Comparison of ENCODE assay signal across 23 mouse cellular contexts in genomic region chr9:117079471-117079870, GRCm38 (mm10).
DNase-seq lines count a peak whose midpoint lies in the region; ATAC-seq lines count a peak whose summit lies in the region.
"Had no signal": no experiment of that assay in that cellular context is flagged by ENCODE, and none has a peak within 500 bp of the region (broad histone marks: within the 10 kb centered on the region; RNA-seq: fewer than 3 reads in every experiment).

No protein-coding gene starts in this region.

- no peak overlapping the region for H3K27ac ChIP-seq in heart, embryonic 10.5 days
- peak overlapping the region; percentile 22; the same call in 1 of the 2 replicates for H3K27ac ChIP-seq in lung, embryonic 16.5 days (ENCODE audit: low read length)
- H3K27ac ChIP-seq in limb, embryonic 10.5 days = peak overlapping the region; percentile 14; the same call in 1 of the 2 replicates
- peak overlapping the region; percentile 26; the same call in 1 of the 2 replicates for H3K27ac ChIP-seq in limb, embryonic 12.5 days
- H3K27ac ChIP-seq: embryonic facial prominence, embryonic 13.5 days; embryonic facial prominence, embryonic 15.5 days; forebrain, embryonic 10.5 days; forebrain, embryonic 12.5 days had no signal

- WGBS in heart, embryonic 10.5 days = 66% methylated on average over 8 of the region's 8 CpGs
- WGBS in lung, embryonic 16.5 days = 44% methylated on average over 8 of the region's 8 CpGs
- 86% methylated on average over 8 of the region's 8 CpGs for WGBS in limb, embryonic 10.5 days
- 78% methylated on average over 8 of the region's 8 CpGs for WGBS in limb, embryonic 12.5 days

- H3K9ac ChIP-seq in lung, embryonic 16.5 days (ENCODE audit: low read length) = no peak overlapping the region
- no peak overlapping the region for H3K9ac ChIP-seq in limb, embryonic 12.5 days (replicated peaks)
- H3K9ac ChIP-seq: embryonic facial prominence, embryonic 13.5 days; embryonic facial prominence, embryonic 15.5 days; forebrain, embryonic 12.5 days had no signal

- H3K36me3 ChIP-seq in heart, embryonic 10.5 days = peaks cover 5% of the 10 kb centered on the region; the same call in 1 of the 2 replicates
- 0 out of 2 replicates have a peak, but pooled peaks cover 3% of the 10 kb centered on the region for H3K36me3 ChIP-seq in lung, embryonic 16.5 days (ENCODE audit: control insufficient read depth, insufficient read depth, low read length)
- no peaks in the 10 kb centered on the region for H3K36me3 ChIP-seq in limb, embryonic 10.5 days
- H3K36me3 ChIP-seq in limb, embryonic 12.5 days = no peaks in the 10 kb centered on the region
- H3K36me3 ChIP-seq: embryonic facial prominence, embryonic 15.5 days; forebrain, embryonic 10.5 days; forebrain, embryonic 12.5 days had no signal

- no peaks in the 10 kb centered on the region for H3K27me3 ChIP-seq in heart, embryonic 10.5 days (ENCODE audit: insufficient read depth, poor library complexity, severe bottlenecking)
- no peaks in the 10 kb centered on the region for H3K27me3 ChIP-seq in lung, embryonic 16.5 days (ENCODE audit: control insufficient read depth, insufficient read depth, low read depth, low read length)
- H3K27me3 ChIP-seq in limb, embryonic 10.5 days (ENCODE audit: low read depth, poor library complexity, severe bottlenecking) = no peaks in the 10 kb centered on the region
- H3K27me3 ChIP-seq in limb, embryonic 12.5 days = no peaks in the 10 kb centered on the region
- H3K27me3 ChIP-seq: embryonic facial prominence, embryonic 13.5 days; embryonic facial prominence, embryonic 15.5 days; forebrain, embryonic 12.5 days had no signal

- intact Hi-C loops in heart, postnatal 36 days (cut with DNase I) = no loop called here

- ATAC-seq in lung, embryonic 16.5 days (ENCODE audit: low read depth) = no peak
- no peak for ATAC-seq in limb, embryonic 12.5 days (ENCODE audit: insufficient number of reproducible peaks, insufficient read depth, low FRiP score, low TSS enrichment, low read depth)
- ATAC-seq: forebrain, embryonic 14.5 days had no signal

- H3K4me2 ChIP-seq in lung, embryonic 16.5 days (ENCODE audit: low read depth, low read length) = no peak overlapping the region
- no peak overlapping the region for H3K4me2 ChIP-seq in limb, embryonic 12.5 days
- H3K4me2 ChIP-seq: embryonic facial prominence, embryonic 13.5 days; embryonic facial prominence, embryonic 15.5 days; forebrain, embryonic 12.5 days had no signal

- peak; percentile 51 for DNase-seq in heart, embryonic 10.5 days (ENCODE audit: low spot score)
- DNase-seq in heart, postnatal 36 days = no peak
- DNase-seq in lung, postnatal 4 days = no peak
- no peak for DNase-seq in limb, embryonic 10.5 days (ENCODE audit: low spot score)
- no peak for DNase-seq in liver
- DNase-seq: adrenal gland, adult 2 months; adrenal gland, postnatal 10 days; adrenal gland, postnatal 25 days; cerebellum, adult 11 months; cerebellum, adult 18-20 months; cerebellum, adult 8-10 months; cerebellum, adult 9-11 months; cerebellum, postnatal 14 days; cerebellum, postnatal 36 days; embryo, embryonic 11 days had no signal

- no peaks in the 10 kb centered on the region for H3K9me3 ChIP-seq in heart, embryonic 10.5 days
- no peaks in the 10 kb centered on the region for H3K9me3 ChIP-seq in lung, embryonic 16.5 days (ENCODE audit: control insufficient read depth, low read length)
- no peaks in the 10 kb centered on the region for H3K9me3 ChIP-seq in limb, embryonic 10.5 days (replicated peaks)
- no peaks in the 10 kb centered on the region for H3K9me3 ChIP-seq in limb, embryonic 12.5 days
- H3K9me3 ChIP-seq: embryonic facial prominence, embryonic 13.5 days; embryonic facial prominence, embryonic 15.5 days; forebrain, embryonic 10.5 days; forebrain, embryonic 12.5 days had no signal

- no peak overlapping the region for H3K4me3 ChIP-seq in heart, embryonic 10.5 days
- no peak overlapping the region for H3K4me3 ChIP-seq in lung, embryonic 16.5 days (ENCODE audit: low read length)
- H3K4me3 ChIP-seq in limb, embryonic 10.5 days = no peak overlapping the region
- no peak overlapping the region for H3K4me3 ChIP-seq in limb, embryonic 12.5 days (replicated peaks)
- H3K4me3 ChIP-seq: embryonic facial prominence, embryonic 13.5 days; embryonic facial prominence, embryonic 15.5 days; erythroblast, embryonic 14.5 days; forebrain, embryonic 10.5 days; forebrain, embryonic 12.5 days had no signal

- H3K4me1 ChIP-seq in heart, embryonic 10.5 days = 0 out of 2 replicates have a peak, but pooled peaks cover 9% of the 10 kb centered on the region
- peaks cover 20% of the 10 kb centered on the region for H3K4me1 ChIP-seq in lung, embryonic 16.5 days (replicated peaks; ENCODE audit: control insufficient read depth, insufficient read depth, low read length)
- peaks cover 36% of the 10 kb centered on the region for H3K4me1 ChIP-seq in limb, embryonic 10.5 days
- peaks cover 34% of the 10 kb centered on the region for H3K4me1 ChIP-seq in limb, embryonic 12.5 days (replicated peaks)
- H3K4me1 ChIP-seq: forebrain, embryonic 12.5 days had no signal
